Mouse (Mus musculus) lung, postnatal 0 days (tissue): Measurements from ENCODE around the gene Ecd. TPM values are rescaled to one million over a fixed set of nuclear protein-coding genes. Genes with fewer than 3 reads are reported as not detected.

ENCODE experiments used
- ATAC-seq: fragments of 200-750 bp; cut with Nextera tagmentation; 2 replicates; pipeline ENCODE4 v1.8.0; 2017; ENCODE audit warnings: moderate library complexity
- DNase-seq: peaks from one replicate; pipeline ENCODE4 v3.0.0-alpha.2; 2016; ENCODE audit warnings: low spot score
- H3K27ac ChIP-seq: fragments of 300-500 bp; sonication (generic); 2 replicates; pipeline ENCODE4 v1.5.1; 2014; ENCODE audit warnings: antibody characterized with exemption, mild to moderate bottlenecking, low read length, mixed read lengths
- H3K27me3 ChIP-seq: fragments of 300-500 bp; sonication (generic); replicated peaks from 2 replicates; pipeline ENCODE4 v1.6.1; 2014; ENCODE audit warnings: low read length, mixed read lengths; ENCODE audit not compliant: insufficient read depth
- H3K36me3 ChIP-seq: fragments of 300-500 bp; sonication (generic); 2 replicates; pipeline ENCODE4 v1.6.1; 2014; ENCODE audit warnings: low read length, mixed read lengths; ENCODE audit not compliant: insufficient read depth
- H3K4me1 ChIP-seq: fragments of 300-500 bp; sonication (generic); 2 replicates; pipeline ENCODE4 v1.6.1; 2014; ENCODE audit warnings: antibody characterized with exemption, low read depth, low read length, mixed read lengths; ENCODE audit not compliant: insufficient read depth
- H3K4me2 ChIP-seq: fragments of 300-500 bp; sonication (generic); replicated peaks from 2 replicates; pipeline ENCODE4 v1.6.1; 2014; ENCODE audit warnings: low read depth, mild to moderate bottlenecking, low read length, moderate library complexity, mixed read lengths
- H3K4me3 ChIP-seq: fragments of 300-500 bp; sonication (generic); 2 replicates; pipeline ENCODE4 v1.5.1; 2014; ENCODE audit warnings: low read depth, low read length
- H3K9ac ChIP-seq: fragments of 300-500 bp; sonication (generic); replicated peaks from 2 replicates; pipeline ENCODE4 v1.6.1; 2014; ENCODE audit warnings: low read depth, mild to moderate bottlenecking
- H3K9me3 ChIP-seq: fragments of 300-500 bp; sonication (generic); 2 replicates; pipeline ENCODE4 v1.6.1; 2016; ENCODE audit warnings: low read length, mixed read lengths
- CTCF ChIP-seq: IDR thresholded peaks from 2 replicates; pipeline ENCODE4 v1.5.1; 2016; ENCODE audit warnings: antibody characterized with exemption, mild to moderate bottlenecking
- EP300 ChIP-seq: IDR thresholded peaks from 2 replicates; pipeline ENCODE4 v1.6.1; 2016; ENCODE audit warnings: antibody characterized with exemption, mild to moderate bottlenecking, control low read depth
- WGBS: fragments of 180-500 bp; shearing (Covaris S2); extraction: QIAGEN DNeasy Blood & Tissue Kit; methylation state at CpG from one replicate; pipeline ENCODE4 v1.1.7; 2014; 5-methylcytosine and 5-hydroxymethylcytosine counted together
- polyA plus RNA-seq: library from polyadenylated mRNA; unstranded; fragments of >200 nt; fragmentation: Nextera tagmentation; extraction: Ambion mirVana; gene quantifications from 2 replicates; pipeline ENCODE4 v1.2.1, GENCODE M21; 2015

Ecd gene
- polyA plus RNA-seq, 1 experiment from 2014 or later, result 19.0 TPM

GRCm38 (mm10) chr14:20291391-20291790 is 56.5 kb downstream of the Ecd start:
- Histone ChIP-seq H3K9me3 (no peaks in the 10 kb centered on the region), H3K27me3 (no peaks in the 10 kb centered on the region), H3K36me3 (no peaks in the 10 kb centered on the region), H3K9ac (no peak overlapping the region), H3K4me1 (no peaks in the 10 kb centered on the region; the same call in 1 of the 2 replicates), H3K27ac (no peak overlapping the region), H3K4me3 (no peak overlapping the region), H3K4me2 (no peak overlapping the region)
- ATAC-seq (no peak), DNase-seq (no peak)
- TF ChIP-seq CTCF (no peak), EP300 (no peak)
- 44% methylated on average over 4 of the region's 4 CpGs for WGBS

Other genes starting within 250 kb of the Ecd start
- gene Saysd1, start 209.6 kb downstream of the Ecd start, polyA plus RNA-seq, result 18.6 and 18.9 TPM in 2 replicates
- 4.5 and 5.2 TPM in 2 replicates for gene Kcnk5, start 166.3 kb downstream of the Ecd start, polyA plus RNA-seq
- 0.20 TPM in 1 of 2 replicates, not detected in the other for gene Kcnk16, start 78.9 kb downstream of the Ecd start, polyA plus RNA-seq
- 12.6 and 13.0 TPM in 2 replicates for gene Nudt13, start 53.4 kb downstream of the Ecd start, polyA plus RNA-seq
- 14.7 and 16.9 TPM in 2 replicates for gene Fam149b, start within 50 bp of the Ecd start, polyA plus RNA-seq
- 34.7 and 37.9 TPM in 2 replicates for gene Dnajc9, start 40.8 kb upstream of the Ecd start, polyA plus RNA-seq
- gene Mrps16, start 45.5 kb upstream of the Ecd start, polyA plus RNA-seq, result 58.5 and 64.4 TPM in 2 replicates
- gene Cfap70, start 104.1 kb upstream of the Ecd start, polyA plus RNA-seq, result 3.7 and 4.0 TPM in 2 replicates
- 52.9 and 56.9 TPM in 2 replicates for gene Anxa7, start 132.0 kb upstream of the Ecd start, polyA plus RNA-seq
- 0.20 and 0.38 TPM in 2 replicates for gene Mss51, start 148.8 kb upstream of the Ecd start, polyA plus RNA-seq
- gene Ppp3cb, start 198.5 kb upstream of the Ecd start, polyA plus RNA-seq, result 24.2 and 26.6 TPM in 2 replicates